Mouse (Mus musculus) G1E (cell line): ENCODE data around the gene Cox8b.

Source experiments
- CTCF ChIP-seq: IDR thresholded peaks from 2 replicates; pipeline ENCODE4 v1.5.1; 2012; ENCODE audit warnings: low read depth, low read length, inconsistent platforms, mixed read lengths
- GATA1 ChIP-seq: IDR thresholded peaks from 2 replicates; pipeline ENCODE4 v1.6.1; 2012; ENCODE audit warnings: borderline replicate concordance, low read length, inconsistent platforms, mixed read lengths
- GATA2 ChIP-seq: IDR thresholded peaks from 2 replicates; pipeline ENCODE4 v1.6.1; 2012; ENCODE audit warnings: low read depth, low read length, inconsistent platforms, borderline replicate concordance
- POLR2AphosphoS5 ChIP-seq: IDR thresholded peaks from 2 replicates; pipeline ENCODE4 v1.6.1; 2012; ENCODE audit warnings: low read depth, low read length, inconsistent platforms; ENCODE audit not compliant: insufficient replicate concordance

- TF ChIP-seq CTCF (0 out of 2 replicates have a peak, but pooled peaks have one; percentile 20), GATA2 (no peak), GATA1 (no peak), POLR2AphosphoS5 (no peak)
Measured at GRCm38 (mm10) chr7:140908634-140909107, 8.4 kb upstream of the Cox8b start.
